Mouse (Mus musculus) retina, postnatal 7 days (tissue): Measurements from ENCODE around the gene Herc2.

Experiments used
- DNase-seq: peaks from one replicate; pipeline ENCODE4 v3.0.0-alpha.2; 2012; ENCODE audit warnings: low read depth, low spot score

Gene Herc2

GRCm38 (mm10) chr7:56066634-56067033 lies 16.6 kb downstream of the Herc2 start:
- DNase-seq, result no peak

- DNase-seq, result no peak
Measured at GRCm38 (mm10) chr7:56071724-56072123, 21.7 kb downstream of the Herc2 start.

GRCm38 (mm10) chr7:56083034-56083433 lies 33.0 kb downstream of the Herc2 start:
- DNase-seq, result no peak

- no peak for DNase-seq
Measured at GRCm38 (mm10) chr7:56089097-56089496, 39.1 kb downstream of the Herc2 start.

GRCm38 (mm10) chr7:56091445-56091844 lies 41.4 kb downstream of the Herc2 start:
- DNase-seq, result no peak

- no peak for DNase-seq
Measured at GRCm38 (mm10) chr7:56102293-56102847, 52.4 kb downstream of the Herc2 start.

- DNase-seq, result no peak
Measured at GRCm38 (mm10) chr7:56112999-56113398, 63.0 kb downstream of the Herc2 start.

- no peak for DNase-seq
Measured at GRCm38 (mm10) chr7:56114148-56114547, 64.2 kb downstream of the Herc2 start.

- DNase-seq, result no peak
Measured at GRCm38 (mm10) chr7:56120968-56121367, 71.0 kb downstream of the Herc2 start.

GRCm38 (mm10) chr7:56121425-56121824 lies 71.4 kb downstream of the Herc2 start:
- no peak for DNase-seq

GRCm38 (mm10) chr7:56128080-56128479 lies 78.1 kb downstream of the Herc2 start:
- DNase-seq, result no peak

GRCm38 (mm10) chr7:56129577-56129976 lies 79.6 kb downstream of the Herc2 start:
- DNase-seq, result no peak

GRCm38 (mm10) chr7:56131548-56131947 lies 81.6 kb downstream of the Herc2 start:
- no peak for DNase-seq

- DNase-seq, result no peak
Measured at GRCm38 (mm10) chr7:56138706-56139105, 88.7 kb downstream of the Herc2 start.

GRCm38 (mm10) chr7:56146424-56146823 lies 96.4 kb downstream of the Herc2 start:
- no peak for DNase-seq

- no peak for DNase-seq
Measured at GRCm38 (mm10) chr7:56148925-56149324, 98.9 kb downstream of the Herc2 start.

GRCm38 (mm10) chr7:56151885-56152676 lies 102.1 kb downstream of the Herc2 start:
- no peak for DNase-seq

GRCm38 (mm10) chr7:56153161-56153560 lies 103.2 kb downstream of the Herc2 start:
- DNase-seq, result no peak

GRCm38 (mm10) chr7:56153625-56154024 lies 103.6 kb downstream of the Herc2 start:
- no peak for DNase-seq

GRCm38 (mm10) chr7:56163316-56163715 lies 113.3 kb downstream of the Herc2 start:
- DNase-seq, result no peak

GRCm38 (mm10) chr7:56168713-56169112 lies 118.7 kb downstream of the Herc2 start:
- no peak for DNase-seq

GRCm38 (mm10) chr7:56177371-56177770 lies 127.4 kb downstream of the Herc2 start:
- DNase-seq, result no peak

- no peak for DNase-seq
Measured at GRCm38 (mm10) chr7:56191041-56191440, 141.0 kb downstream of the Herc2 start.
